Mouse (Mus musculus) brain, embryonic 18.5 days (tissue): ENCODE results near the gene Vmn1r120.
"Not testable (repeated sequence)": the region's sequence is repeated elsewhere in the genome, so short reads cannot be mapped to it uniquely, and the experiment has no call there.

Experiments
- DNase-seq: peaks from one replicate; pipeline ENCODE4 v3.0.0-alpha.2; 2012; ENCODE audit warnings: low read depth, low spot score

Vmn1r120 gene

GRCm38 (mm10) chr7:21053684-21054083, at the start of gene Vmn1r120:
Gene Vmn1r120, minus strand, starts transcription at chr7:21053784.
- DNase-seq: not testable (repeated sequence)

- not testable (repeated sequence) for DNase-seq
Measured at GRCm38 (mm10) chr7:21098413-21098812, 44.8 kb upstream of the Vmn1r120 start, which contains the start of gene Vmn1r121. Gene Vmn1r121, minus strand, starts transcription at chr7:21098513.

GRCm38 (mm10) chr7:21012355-21012754, 41.2 kb downstream of the Vmn1r120 start, which contains the start of gene Vmn1r119:
Gene Vmn1r119, minus strand, starts transcription at chr7:21012455.
- DNase-seq: not testable (repeated sequence)
